Mouse (Mus musculus): ENCODE results near the gene Dpep2nb.
"Not testable (repeated sequence)": the region's sequence is repeated elsewhere in the genome, so short reads cannot be mapped to it uniquely, and the experiment has no call there.

Dpep2nb gene
- long read RNA-seq, experiment 1 = 0 reads
- long read RNA-seq, experiment 2 = 0 reads

DNA sequence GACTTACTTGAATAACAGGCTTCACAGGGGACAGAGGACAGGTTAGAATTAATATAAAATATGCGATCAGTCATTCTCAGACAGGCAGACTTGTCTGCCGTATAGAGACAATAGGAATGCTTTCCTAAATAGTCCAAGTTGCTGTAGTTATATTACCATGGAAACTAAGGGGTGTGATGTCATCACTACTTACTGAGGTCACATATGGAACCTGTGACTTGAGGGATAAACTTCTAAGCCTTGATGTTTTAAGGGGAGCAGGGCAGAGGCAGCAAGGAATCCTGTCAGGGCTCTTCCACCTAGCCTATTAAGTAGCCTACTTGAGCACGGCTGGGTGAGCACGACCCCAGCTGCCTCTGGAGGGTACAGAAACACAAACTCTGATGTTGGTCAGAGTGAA, at the start of gene Dpep2nb:
Gene Dpep2nb (minus strand): TSS at position 101 of the 400 bp plus-strand sequence.
- intact Hi-C loops (cut with DNase I) = no loop called here

DNA sequence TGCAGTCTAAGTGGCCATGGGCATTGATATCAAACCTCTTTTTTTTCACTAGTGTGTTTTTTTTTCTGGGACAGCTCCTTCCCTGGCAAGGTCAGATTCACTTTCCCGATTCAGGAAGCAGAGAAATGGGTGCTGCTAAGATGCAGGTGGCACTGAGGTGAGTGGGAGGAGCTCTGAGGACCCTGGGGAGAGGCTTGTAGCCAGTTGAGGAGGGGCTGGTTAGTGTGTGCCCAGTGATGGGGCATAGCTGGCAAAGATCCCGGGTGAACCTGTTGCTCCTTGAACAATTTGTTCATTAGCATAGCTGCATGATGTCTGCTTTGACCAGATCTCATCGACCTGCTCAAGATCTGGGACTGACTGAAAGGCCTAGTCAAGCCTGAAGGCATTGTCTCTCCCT, 49.3 kb upstream of the Dpep2nb start:
- intact Hi-C loops (cut with DNase I) = no loop called here

DNA sequence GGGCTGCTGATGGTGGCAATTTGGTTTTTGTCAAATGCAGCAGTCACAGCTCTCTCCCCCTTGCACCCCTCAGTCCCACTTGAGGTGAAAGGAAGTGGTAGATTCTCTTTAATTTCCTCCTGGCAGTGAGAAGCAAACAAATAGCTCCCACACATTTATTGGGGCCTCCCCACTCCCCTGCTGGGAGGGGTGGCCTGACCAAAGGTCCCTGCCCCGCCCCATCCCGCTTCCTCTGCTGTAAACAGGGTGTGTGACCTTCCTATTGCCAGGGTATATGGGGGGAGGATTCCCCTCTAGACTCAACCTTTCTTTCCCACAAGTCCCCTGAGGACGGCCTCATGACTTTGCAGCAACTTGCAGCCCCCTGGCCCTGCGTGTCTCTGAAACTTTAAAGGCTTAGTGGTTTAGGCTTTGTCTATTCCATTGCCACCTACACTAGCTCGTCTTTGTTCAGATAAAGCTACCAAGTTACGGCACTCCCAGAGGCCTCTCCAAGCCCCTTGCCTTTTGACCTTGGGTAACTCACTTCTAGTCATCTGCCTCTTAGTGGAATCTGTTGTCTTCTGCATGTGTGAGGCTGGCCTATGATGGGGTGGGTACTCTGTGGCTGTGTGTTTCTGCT, 48.5 kb upstream of the Dpep2nb start:
- intact Hi-C loops (cut with DNase I) = no loop called here

DNA sequence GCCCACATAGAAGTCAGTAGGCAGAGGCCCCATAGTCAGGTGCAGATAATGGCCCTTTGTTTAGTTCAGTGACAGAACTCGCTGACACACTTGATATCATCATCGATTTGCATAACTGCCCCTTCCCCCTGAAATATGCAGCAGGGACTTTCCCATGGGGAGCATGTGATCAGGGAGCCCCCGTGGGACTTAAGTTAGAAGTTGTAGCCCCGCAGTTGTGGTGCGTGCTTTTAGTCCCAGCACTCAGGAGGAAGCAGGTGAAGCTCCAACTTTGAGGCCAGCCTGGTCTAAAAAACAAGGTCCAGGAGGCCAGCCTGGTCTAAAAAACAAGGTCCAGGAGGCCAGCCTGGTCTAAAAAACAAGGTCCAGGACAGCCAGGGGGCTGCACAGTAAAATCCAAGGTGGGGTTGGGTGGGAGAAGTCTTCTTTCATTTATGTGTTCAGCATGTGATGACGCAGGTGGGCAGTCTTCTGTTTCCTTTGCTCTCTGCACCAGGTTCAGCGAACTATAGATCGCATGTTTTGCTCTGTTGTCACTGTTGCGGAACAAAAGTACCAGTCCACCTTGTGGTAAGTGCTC, 46.8 kb upstream of the Dpep2nb start:
- intact Hi-C loops (cut with DNase I) = no loop called here

DNA sequence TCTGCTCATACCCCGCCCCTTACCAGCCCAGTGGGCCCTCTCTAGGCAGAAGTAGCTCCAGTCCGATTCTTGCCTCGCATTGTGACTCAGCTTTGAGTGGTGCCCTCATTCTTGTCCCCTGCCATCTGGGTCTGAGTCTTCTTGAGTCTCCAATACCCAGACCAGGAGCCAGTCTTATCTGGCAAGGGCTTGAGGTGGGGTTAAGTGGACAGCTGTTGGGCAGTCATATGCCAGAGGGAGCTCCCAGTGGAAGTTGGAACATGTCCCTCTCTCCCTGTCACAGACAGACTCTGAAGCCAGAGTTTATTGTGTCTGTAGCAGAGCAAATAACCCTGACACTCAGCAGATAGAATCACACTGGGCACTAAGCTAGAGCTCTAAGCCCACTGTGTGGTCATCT, 45.3 kb upstream of the Dpep2nb start:
- intact Hi-C loops (cut with DNase I) = no loop called here

DNA sequence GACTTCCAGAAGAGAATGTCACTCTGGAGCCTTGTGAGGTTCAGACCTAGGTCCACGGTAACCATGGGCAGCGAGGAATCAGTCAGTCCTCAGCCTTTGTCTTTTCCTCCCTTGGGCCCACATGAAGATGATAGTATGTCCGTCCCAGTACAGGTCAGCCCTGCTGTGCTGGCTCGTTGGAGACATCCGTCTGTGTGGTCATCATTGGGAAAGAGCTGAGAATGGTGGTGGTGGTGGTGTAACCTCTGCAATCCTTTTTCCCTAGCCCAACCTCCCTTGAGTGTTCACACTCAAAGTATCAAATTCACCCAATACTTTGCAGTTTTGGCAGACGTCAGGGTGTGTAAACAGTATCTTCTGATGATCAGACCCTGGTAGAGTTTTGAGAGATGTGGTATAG, 44.1 kb upstream of the Dpep2nb start:
- intact Hi-C loops (cut with DNase I) = no loop called here

DNA sequence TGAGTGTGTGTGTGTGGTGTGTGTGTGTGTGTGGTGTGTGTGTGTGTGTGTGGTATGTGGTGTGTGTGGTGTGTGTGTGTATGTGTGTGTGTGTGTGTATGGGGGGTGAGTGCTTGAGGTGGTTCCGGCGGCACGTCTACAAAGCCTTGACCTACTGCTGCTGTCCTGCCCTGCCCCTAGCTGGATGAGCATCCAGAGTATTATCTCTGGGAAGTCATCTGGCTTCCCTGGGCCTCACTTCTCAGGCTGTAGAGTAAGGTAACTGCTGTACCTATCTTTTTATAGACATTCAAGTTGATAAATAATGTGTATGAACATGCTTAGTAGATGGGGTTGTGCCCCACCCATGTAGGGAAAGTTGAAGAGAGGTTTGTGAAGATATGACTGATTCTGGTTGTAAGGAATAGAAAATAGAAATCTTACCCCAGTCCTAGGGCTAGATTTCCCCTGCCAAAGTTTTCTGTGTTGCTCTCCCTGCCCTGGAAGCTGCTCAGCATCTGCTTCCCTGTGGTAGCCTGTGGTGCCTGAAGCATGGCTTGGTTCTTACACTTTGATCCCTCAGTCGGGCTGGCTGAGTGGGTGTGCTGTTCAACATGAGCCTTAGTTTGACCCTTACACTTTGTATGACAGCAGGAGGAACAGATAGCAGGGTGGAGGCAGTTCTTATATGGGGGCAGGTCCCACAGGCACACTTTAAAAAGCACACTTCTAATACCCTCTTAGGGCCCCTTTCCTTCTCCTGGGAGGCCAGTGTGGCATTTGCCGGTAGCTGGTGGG, 42.3 kb upstream of the Dpep2nb start:
- intact Hi-C loops (cut with DNase I) = no loop called here

DNA sequence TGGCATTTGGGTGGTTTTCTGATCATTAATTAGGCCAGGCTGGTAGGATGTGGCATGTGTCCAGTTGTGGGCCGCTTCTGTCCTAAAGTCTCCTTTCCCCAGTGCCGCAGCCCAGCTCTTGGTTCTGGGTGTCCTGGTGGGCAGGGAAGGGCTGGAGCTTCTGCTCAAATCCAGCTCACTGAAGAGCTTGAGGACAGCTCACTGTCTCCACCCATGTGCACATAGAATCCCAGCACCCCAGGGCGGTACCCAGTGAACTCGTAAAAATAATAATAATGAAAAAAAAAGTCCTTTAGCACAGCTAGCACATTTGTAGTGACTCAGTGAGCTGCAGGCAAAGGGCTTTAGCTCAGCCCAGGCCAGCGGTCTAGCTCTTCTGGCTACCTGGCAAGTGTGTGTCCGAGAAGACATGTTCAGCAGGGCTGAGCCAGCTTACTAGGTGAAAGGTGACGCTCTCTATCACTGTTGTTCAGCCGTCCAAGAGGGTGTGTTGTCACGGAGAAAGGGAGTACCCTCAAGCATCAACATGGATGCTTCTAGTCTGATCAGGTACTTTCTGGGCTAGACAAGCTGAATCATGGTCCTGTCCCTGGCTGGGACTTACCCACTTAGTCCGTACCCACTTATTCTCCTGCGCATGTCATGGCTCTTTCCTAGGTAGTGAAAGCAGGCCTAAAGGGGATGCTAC, 41.2 kb upstream of the Dpep2nb start:
- intact Hi-C loops (cut with DNase I) = no loop called here

DNA sequence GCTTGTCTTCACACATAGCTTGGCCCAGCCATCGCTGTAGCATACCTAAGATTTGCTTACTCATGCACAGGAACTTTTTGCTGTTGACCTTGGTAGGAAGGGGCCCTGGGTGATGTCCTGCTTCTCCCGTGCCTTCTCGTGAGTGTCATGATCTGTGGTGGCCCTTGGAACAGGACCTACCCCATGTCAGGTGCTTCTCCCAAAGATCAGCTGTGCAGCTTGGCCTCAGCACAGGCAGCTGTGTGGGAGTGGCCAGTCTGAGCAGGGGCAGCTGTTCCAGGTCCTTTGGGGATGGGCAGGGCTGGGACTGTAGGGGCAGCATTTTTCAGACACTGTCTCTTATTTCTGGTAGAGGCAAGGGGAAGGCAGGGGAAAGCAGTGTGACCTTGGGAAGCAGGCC, 38.4 kb upstream of the Dpep2nb start:
- intact Hi-C loops (cut with DNase I) = no loop called here

DNA sequence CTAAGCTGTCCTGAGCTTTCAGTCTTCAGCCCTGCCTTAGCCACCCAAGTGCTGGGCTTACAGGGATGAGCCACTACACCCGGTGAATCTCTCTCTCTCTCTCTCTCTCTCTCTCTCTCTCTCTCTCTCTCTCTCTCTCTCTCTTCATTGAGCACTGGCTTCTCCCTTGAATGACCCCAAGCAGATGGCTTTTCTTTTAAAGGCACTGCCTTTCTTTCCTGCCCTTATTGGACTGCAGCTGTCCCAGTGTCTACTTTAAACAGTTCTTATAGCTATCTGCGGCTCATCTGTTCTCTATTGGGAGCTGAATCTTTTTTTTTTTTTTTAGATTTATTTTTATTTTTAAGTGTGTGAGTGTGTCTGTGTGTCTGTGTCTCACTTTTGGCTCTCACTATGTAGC, 37.3 kb upstream of the Dpep2nb start:
- intact Hi-C loops (cut with DNase I) = no loop called here

DNA sequence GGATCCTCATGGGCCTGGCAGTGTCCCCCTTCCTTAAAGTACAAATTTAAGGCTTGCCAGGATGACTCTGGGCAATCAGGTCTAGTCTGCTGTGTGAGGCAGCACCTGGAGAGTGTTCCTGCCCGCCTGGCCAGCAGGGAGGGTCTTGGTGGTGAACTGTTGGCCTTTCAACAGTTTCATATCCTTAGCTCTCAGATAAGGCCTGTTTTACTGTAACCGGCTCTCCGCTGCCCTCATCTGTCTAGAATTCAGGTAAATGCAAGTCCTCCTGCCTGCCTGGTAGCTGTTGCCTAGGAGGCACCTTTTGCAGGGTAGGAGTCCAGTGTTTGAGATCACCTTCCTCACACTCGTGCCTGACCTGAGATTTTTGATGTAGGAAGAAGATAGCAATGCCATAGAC, 34.4 kb upstream of the Dpep2nb start:
- intact Hi-C loops (cut with DNase I) = no loop called here

DNA sequence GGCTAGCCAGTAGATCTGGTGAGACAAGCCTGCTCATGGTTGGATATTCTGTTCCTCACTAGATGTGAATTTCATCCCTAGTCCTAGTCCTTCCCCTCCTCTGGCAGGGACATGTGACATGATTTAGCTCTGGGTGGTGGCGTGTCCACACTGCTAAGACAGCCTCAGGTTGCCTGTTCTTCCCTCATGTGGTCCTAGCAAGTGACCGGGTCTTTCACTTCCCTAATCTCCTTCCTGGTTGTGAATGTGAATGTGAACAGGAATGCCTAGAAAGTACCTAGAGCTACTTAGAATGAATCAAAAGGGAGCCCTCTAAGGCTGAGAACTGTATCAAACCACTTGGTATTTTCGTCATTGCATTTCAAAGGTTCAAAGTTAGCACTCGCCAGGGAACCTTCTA, 33.8 kb upstream of the Dpep2nb start:
- intact Hi-C loops (cut with DNase I) = no loop called here

DNA sequence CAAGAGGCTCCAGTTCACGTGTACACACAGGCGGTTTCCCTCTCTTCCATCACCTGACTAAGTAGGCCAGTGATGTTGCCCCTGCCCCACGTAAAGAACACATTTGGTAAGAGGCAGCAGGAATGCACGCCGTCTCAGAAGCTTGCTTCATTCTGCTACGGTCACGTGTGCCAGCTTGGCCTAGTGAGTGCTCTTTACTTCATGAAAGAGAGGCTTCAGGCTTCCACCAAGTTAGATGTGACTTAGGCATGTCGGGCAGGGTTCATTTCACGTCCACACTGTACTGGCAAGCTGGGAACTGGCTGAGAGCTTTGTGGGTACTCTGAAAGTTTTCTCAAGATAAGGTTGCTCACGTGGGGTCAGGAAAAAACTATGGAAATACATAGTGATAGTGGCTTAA, 32.9 kb upstream of the Dpep2nb start:
- intact Hi-C loops (cut with DNase I) = no loop called here

DNA sequence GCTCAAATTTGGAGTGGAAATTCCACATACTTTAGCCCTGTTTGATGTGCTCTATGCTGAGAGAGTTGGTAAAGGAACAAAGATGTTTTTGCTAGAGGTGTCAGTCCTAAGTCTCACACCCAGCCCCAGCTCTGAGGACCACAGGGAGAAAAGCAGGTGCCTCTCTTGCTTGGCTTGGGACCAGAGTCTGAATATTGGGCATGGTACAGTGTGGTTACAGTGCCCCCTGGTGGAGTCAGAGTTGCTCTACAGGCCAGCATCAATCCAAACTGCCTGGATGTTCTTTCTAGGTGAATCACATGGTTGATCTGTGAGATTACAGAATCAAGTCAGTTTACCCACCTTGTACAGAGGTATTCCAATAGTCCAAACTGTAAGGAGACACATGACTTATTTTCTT, 16.7 kb upstream of the Dpep2nb start:
- intact Hi-C loops (cut with DNase I) = loop anchor here (1.0 to 10.0 kb wide), 2 partner anchors 31 to 188 kb away; partner anchors contain the start of gene Dus2

DNA sequence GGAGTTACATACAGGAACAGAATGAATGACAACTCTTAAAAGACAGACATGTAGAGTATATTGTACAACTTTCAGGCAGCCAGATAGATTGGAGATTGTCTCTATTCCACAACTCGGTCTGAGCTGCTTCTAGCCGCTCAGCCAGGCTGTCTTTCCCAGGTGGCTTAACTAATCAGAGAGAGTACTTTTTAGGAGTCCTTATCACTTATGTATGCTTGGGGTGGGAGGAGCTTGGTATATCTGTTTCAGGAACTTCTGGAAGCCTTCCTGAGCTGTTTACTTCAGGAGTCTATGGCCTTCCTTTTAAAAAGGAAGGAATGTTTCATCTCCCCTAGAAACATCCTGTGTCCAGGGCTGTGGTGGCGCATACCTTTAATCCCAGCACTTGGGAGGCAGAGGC, 12.3 kb upstream of the Dpep2nb start:
- intact Hi-C loops (cut with DNase I) = no loop called here

DNA sequence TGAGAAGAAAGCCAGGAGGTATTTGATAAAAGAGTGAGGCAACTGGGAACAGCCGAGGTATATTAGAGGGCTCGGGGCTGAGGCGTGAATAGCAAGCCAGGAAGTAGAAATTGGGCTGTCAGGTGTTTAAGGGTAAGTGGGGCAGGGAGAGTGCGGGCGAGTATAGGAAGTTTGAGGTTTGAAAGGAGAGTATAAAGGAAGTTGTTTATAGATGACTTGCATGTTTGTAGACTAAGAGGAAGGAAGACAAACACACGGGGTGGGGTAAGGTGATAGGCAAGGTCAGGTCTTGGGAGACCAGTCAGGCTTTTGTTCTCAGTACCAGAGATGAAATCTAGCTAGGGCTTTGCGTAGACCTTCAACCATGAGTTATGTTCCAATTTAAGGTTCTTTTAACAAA, 11.4 kb upstream of the Dpep2nb start:
- intact Hi-C loops (cut with DNase I) = no loop called here

DNA sequence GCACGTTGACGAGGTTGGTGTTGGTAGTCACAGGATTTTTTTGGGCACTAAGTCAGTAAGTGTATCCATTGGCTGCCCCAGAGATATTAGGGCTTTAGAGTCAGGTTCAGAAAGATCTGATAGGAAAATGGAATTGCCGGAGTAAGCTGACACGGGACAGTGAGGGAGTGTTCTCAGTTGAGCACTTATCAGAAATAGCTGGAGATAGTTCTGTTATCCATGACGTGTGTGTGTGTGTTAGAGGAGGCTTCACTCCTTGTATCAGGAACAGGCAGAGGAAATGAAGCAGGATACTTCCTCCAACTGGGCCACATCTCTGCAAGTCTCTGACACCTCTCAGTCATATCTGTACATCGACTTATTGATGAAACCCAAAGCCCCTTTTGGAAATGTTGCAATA, 10.5 kb upstream of the Dpep2nb start:
- intact Hi-C loops (cut with DNase I) = no loop called here

DNA sequence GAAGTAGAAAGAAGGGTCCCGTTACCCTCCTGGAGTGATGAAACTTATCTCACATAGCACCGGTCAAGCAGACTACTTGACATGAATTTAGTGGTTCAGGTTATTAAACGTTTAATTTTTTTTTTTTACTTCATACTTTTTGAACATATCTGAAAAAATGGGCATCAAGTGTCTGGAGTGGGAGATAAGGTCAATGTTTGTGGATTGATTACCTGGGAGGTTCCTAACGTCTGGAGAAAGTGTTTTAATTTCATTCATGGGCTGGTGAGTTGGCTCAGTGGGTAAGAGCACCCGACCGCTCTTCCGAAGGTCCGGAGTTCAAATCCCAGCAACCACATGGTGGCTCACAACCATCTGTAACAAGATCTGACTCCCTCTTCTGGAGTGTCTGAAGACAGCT, 6.4 kb upstream of the Dpep2nb start:
- intact Hi-C loops (cut with DNase I) = not testable (repeated sequence)

DNA sequence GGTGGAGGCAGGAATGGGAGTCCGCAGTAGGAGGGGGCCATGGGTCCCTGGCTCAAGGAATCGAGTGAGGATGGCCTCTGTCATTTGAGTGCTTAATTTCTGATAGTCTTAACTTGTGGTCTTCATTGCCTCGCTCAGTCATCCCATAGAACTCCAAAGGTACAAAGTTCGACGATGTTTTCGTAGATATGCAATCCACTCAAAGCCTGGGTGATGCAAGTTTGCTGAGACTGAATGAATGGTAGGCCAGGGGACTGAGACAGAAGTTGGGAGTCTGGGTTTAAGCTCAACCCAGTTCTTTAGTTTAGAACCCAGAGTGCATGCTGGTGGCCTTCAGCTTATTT, 5.8 kb upstream of the Dpep2nb start, which contains the start of gene Ddx28:
Gene Ddx28 (minus strand): TSS at position 240 of the 344 bp plus-strand sequence.
- intact Hi-C loops (cut with DNase I) = no loop called here

DNA sequence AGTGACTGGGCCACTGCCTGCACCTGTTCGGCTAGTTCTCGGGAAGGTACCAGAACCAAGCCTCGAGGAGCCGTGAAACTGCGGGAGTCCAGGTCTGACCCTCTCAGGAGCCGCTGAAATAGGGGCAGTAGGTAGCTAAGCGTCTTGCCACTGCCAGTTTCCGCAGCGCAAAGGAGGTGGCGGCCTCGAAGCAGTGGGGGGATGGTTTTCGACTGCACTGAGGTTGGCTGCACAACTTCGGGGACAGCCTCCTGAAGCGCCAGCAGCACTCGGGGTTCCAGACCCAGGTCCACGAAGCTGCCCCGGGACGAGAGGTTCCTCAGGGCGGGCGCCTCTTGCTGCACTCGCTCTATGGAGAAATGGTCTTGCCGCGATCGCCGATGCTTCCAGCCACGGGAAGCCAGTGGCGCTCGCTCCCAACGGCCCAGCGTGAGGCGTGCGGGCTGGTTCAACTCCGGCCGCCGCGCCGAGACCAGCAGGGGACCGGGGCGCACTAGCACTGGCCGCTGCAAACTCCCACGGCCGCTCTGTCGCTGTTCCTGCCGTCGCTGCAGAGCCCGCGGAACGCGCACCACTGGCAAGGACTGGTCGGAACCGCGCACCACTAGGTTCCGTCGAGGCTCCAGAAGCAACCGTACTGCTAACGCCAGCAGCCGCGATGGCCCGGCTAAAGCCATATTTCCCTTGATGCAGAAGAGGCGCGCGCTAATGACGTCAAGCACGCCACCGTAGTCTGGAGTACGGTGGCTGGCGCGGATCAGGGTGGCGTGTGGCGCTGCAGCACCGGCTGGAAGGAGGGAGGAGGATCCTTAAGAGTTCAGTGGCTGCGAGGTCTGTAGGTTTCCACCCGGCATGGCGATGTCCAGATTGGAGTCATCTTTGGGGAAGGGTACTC, 5.2 kb upstream of the Dpep2nb start:
- intact Hi-C loops (cut with DNase I) = no loop called here

DNA sequence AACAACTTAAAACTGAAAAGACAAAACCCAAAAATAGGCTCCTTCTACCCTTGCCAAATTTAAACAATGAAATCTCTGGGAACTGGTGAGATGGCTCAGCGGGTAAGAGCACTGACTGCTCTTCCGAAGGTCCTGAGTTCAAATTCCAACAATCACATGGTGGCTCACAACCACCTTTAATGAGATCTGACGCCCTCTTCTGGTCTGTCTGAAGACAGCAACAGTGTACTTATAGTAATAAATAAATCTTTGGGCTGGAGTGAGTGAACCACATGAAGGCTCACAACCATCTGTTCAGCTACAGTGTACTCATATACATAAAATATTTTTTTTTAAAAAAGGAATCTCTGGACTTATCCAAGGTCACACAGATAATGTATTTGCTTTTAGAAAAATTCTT, 2.1 kb upstream of the Dpep2nb start:
- intact Hi-C loops (cut with DNase I) = not testable (repeated sequence)

Measured in adrenal gland (tissue).